Mouse (Mus musculus): Measurements from ENCODE around the gene Sytl1.

- no peak for TF ChIP-seq CTCF (IDR thresholded peaks at IDR 0.05; ENCODE audit: insufficient read depth, low read depth, low read length)
- no peak for TF ChIP-seq POLR2A (IDR thresholded peaks at IDR 0.05; ENCODE audit: insufficient read depth, low read depth, low read length)
Observed at GRCm38 (mm10) chr4:133302668-133303067, 39.8 kb upstream of the Sytl1 start.

Data from olfactory bulb, adult 2 months (tissue).